Mouse (Mus musculus) adrenal gland, adult 2 months (tissue): ENCODE data around the gene Sec14l2. TPM values are rescaled to one million over a fixed set of nuclear protein-coding genes. Genes with fewer than 3 reads are reported as not detected.

ENCODE experiments used
- DNase-seq: peaks from one replicate; pipeline ENCODE4 v3.0.0; 2021
- microRNA-seq, 2 experiments: library from miRNA; unstranded; fragments of <30 nt; microRNA quantifications; one replicate each; pipeline ENCODE4 v1.2.0; 2021
- polyA plus RNA-seq: library from polyadenylated mRNA; depleted of rRNA; stranded (reverse); fragments of >200 nt; gene quantifications from 2 replicates; pipeline ENCODE4 v1.2.3, GENCODE M21; 2012; rRNA removed
- total RNA-seq, 2 experiments: library from RNA; stranded (reverse); gene quantifications; 2 replicates each; pipeline ENCODE4 v1.2.3; 2021

Sec14l2 gene
- total and polyA plus RNA-seq, 3 experiments = 0.71 to 2.2 (median 1.8) TPM

GRCm38 (mm10) chr11:4053586-4053985 is 69.6 kb downstream of the Sec14l2 start:
- peak; percentile 62 for DNase-seq

GRCm38 (mm10) chr11:4048438-4048837 is 74.8 kb downstream of the Sec14l2 start:
- no peak for DNase-seq

GRCm38 (mm10) chr11:4047766-4048165 is 75.4 kb downstream of the Sec14l2 start:
- DNase-seq = peak; percentile 19

Small RNA genes lying within 50 kb of the gene (microRNA-seq; reads per million reads assigned to microRNA genes)
- 1.2 to 5.1 reads per million in 2 experiments for gene Mir3060

Other genes starting within 250 kb of the Sec14l2 start
- gene 4921536K21Rik, start 228.3 kb downstream of the Sec14l2 start, total RNA-seq = under 1 TPM; 0.55 to 0.93 TPM
- 0.08 and 0.32 TPM in 2 replicates for gene 4921536K21Rik, start 228.3 kb downstream of the Sec14l2 start, polyA plus RNA-seq
- 1 to 10 TPM; 3.9 to 9.4 TPM for gene Dusp18, start 228.2 kb downstream of the Sec14l2 start, total RNA-seq
- gene Dusp18, start 228.2 kb downstream of the Sec14l2 start, polyA plus RNA-seq = 2.7 and 3.9 TPM in 2 replicates
- 10 to 100 TPM in 1 of 2 experiments, 1 to 10 TPM in 1; 3.1 to 13.5 TPM for gene Slc35e4, start 208.8 kb downstream of the Sec14l2 start, total RNA-seq
- gene Slc35e4, start 208.8 kb downstream of the Sec14l2 start, polyA plus RNA-seq = 13.9 and 19.3 TPM in 2 replicates
- 100 to 1,000 TPM; 141 TPM for gene Tcn2, start 191.3 kb downstream of the Sec14l2 start, total RNA-seq
- 147 and 160 TPM in 2 replicates for gene Tcn2, start 191.3 kb downstream of the Sec14l2 start, polyA plus RNA-seq
- 10 to 100 TPM; 62.1 to 73.2 TPM for gene Pes1, start 159.4 kb downstream of the Sec14l2 start, total RNA-seq
- gene Pes1, start 159.4 kb downstream of the Sec14l2 start, polyA plus RNA-seq = 29.7 and 38.6 TPM in 2 replicates
- gene 4930556J24Rik, start 146.6 kb downstream of the Sec14l2 start, total RNA-seq = not detected
- gene 4930556J24Rik, start 146.6 kb downstream of the Sec14l2 start, polyA plus RNA-seq = not detected in 2 replicates
- under 1 TPM in 1 of 2 experiments, not detected in 1; 0.21 TPM for gene Gal3st1, start 139.8 kb downstream of the Sec14l2 start, total RNA-seq
- 0.63 and 0.79 TPM in 2 replicates for gene Gal3st1, start 139.8 kb downstream of the Sec14l2 start, polyA plus RNA-seq
- 1 to 10 TPM; 3.2 to 7.2 TPM for gene Sec14l4, start 92.0 kb downstream of the Sec14l2 start, total RNA-seq
- gene Sec14l4, start 92.0 kb downstream of the Sec14l2 start, polyA plus RNA-seq = 1.2 and 1.7 TPM in 2 replicates
- not detected for gene Sec14l3, start 58.6 kb downstream of the Sec14l2 start, total RNA-seq
- 0.10 TPM in 1 of 2 replicates, not detected in the other for gene Sec14l3, start 58.6 kb downstream of the Sec14l2 start, polyA plus RNA-seq
- 10 to 100 TPM; 19.3 to 24.2 TPM for gene Mtfp1, start 28.0 kb downstream of the Sec14l2 start, total RNA-seq
- 40.4 and 43.8 TPM in 2 replicates for gene Mtfp1, start 28.0 kb downstream of the Sec14l2 start, polyA plus RNA-seq
- gene Rnf215, start 11.8 kb upstream of the Sec14l2 start, total RNA-seq = 10 to 100 TPM; 21.7 to 25.0 TPM
- 34.6 and 40.2 TPM in 2 replicates for gene Rnf215, start 11.8 kb upstream of the Sec14l2 start, polyA plus RNA-seq
- 10 to 100 TPM; 10.3 to 13.1 TPM for gene Ccdc157, start 36.9 kb upstream of the Sec14l2 start, total RNA-seq
- gene Ccdc157, start 36.9 kb upstream of the Sec14l2 start, polyA plus RNA-seq = 9.3 and 11.3 TPM in 2 replicates
- 10 to 100 TPM; 47.0 to 52.5 TPM for gene Sf3a1, start 36.9 kb upstream of the Sec14l2 start, total RNA-seq
- gene Sf3a1, start 36.9 kb upstream of the Sec14l2 start, polyA plus RNA-seq = 36.4 and 39.8 TPM in 2 replicates
- gene Tbc1d10a, start 63.4 kb upstream of the Sec14l2 start, total RNA-seq = 10 to 100 TPM; 13.7 to 16.2 TPM
- gene Tbc1d10a, start 63.4 kb upstream of the Sec14l2 start, polyA plus RNA-seq = 35.3 and 38.3 TPM in 2 replicates
- gene Castor1, start 94.8 kb upstream of the Sec14l2 start, total RNA-seq = 1 to 10 TPM; 3.5 to 4.1 TPM
- 11.6 and 14.6 TPM in 2 replicates for gene Castor1, start 94.8 kb upstream of the Sec14l2 start, polyA plus RNA-seq
- gene Osm, start 113.0 kb upstream of the Sec14l2 start, total RNA-seq = under 1 TPM in 1 of 2 experiments, not detected in 1; 0.45 TPM
- 0.13 and 0.17 TPM in 2 replicates for gene Osm, start 113.0 kb upstream of the Sec14l2 start, polyA plus RNA-seq
- under 1 TPM; 0.06 to 0.24 TPM for gene Lif, start 134.1 kb upstream of the Sec14l2 start, total RNA-seq
- 0.43 and 1.0 TPM in 2 replicates for gene Lif, start 134.1 kb upstream of the Sec14l2 start, polyA plus RNA-seq